Mouse (Mus musculus): ENCODE data around the gene Sik3. TPM values are rescaled to one million over a fixed set of nuclear protein-coding genes. Genes with fewer than 3 reads are reported as not detected.

Gene Sik3
- total RNA-seq, 1 experiment from 2014 or later = 25.1 TPM

DNA sequence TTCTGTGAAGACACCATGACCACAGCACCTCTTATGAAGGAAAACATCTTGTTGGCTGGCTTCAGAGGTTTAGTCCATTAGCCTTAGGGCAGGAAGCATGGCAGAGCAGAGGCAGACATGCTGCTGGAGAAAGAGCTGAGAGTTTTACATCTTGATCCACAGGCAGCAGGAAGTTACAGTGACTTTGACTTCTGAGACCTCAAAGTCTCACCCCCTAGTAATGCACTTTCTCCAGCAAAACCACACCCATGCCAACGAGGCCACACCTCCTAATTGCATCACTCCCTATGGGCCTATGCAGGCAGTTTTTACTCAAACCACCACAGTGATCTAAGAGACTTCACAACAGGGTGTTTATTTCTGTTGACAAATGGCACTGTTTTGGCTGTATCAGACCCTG lies 162.7 kb downstream of the Sik3 start:
- ATAC-seq (replicated peaks; ENCODE audit: low read depth, poor library complexity, severe bottlenecking) = peak; percentile 95

DNA sequence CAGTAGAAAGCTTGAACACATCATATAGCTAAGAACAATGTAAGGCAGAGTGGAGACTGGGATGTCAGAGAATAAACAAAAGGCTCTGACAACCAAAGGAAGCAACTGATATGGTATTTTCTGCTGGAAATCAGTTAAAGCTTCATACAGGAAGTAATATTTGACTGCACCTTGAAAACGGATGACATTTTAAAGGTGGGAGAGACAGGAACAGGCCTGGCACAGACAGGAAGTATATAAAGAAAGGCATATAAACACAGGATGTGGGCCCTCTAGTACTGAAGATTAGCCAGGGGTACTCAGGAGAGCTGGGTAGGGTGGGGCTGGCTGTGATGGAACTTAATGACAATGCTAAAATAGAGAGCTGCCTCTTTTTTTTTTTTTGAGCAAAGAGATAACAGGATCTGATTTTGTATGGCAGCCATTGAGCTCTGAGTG lies 163.3 kb downstream of the Sik3 start:
- ATAC-seq (replicated peaks; ENCODE audit: low read depth, poor library complexity, severe bottlenecking) = peak; percentile 37

DNA sequence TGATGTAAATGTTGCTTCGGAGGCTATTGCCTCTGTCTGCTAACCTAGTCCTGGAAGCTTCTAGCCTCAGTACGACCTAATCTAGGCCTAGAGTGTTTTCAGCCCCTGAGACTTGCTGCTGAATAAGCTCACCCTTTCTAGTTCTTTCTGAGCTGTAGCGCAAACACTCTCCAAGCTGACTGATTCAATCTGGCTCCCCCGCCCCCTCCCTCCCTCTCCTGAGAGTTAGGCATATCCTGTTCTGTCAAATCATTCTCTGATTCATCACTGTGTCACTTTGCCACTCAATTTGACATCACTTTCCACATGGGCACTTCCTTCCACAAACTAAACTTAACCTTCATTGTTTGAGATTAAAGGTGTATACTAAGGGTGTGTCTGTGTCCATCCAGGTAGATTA lies 164.0 kb downstream of the Sik3 start:
- ATAC-seq (replicated peaks; ENCODE audit: low read depth, poor library complexity, severe bottlenecking) = no peak

DNA sequence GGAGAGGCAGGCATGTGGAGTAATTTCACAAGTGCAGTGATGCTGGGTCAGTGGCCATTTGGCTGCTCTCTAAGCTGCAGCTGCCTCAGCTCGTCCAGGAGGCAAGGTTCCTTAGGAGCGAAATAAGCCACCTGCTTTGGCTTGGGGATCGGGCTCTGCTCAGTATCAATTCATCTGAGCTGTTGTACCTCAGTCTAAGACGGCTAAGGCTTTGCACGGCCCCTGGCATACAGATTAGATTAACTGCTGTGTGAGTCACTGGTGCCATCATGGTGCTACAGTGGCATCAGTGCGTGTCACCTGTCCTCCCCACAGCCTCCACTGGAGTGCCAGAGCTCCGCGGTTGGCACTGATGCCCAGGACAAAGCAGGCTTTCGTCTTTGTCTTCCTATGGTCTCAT lies 166.0 kb downstream of the Sik3 start:
- no peak for ATAC-seq (replicated peaks; ENCODE audit: low read depth, poor library complexity, severe bottlenecking)

DNA sequence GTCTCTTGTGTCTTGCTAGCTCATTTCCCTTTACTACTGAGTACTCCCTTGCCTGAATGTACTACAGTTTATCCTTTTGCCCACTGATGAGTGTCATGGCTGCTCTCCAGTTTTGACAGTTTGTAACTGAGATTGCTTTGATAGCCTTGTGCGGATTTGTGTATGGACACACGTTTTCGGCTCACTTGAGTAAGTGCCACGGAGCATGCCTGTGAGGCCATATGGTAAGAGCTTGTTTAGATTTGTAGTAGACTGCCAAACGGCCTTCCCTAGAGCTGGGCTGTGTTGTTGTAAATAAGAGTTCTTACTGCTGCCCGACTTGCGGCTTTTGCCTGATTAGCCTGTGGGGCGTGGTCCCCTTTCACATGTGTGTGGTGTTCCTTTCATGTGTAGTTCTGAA lies 168.7 kb downstream of the Sik3 start:
- ATAC-seq (replicated peaks; ENCODE audit: low read depth, poor library complexity, severe bottlenecking) = no peak

DNA sequence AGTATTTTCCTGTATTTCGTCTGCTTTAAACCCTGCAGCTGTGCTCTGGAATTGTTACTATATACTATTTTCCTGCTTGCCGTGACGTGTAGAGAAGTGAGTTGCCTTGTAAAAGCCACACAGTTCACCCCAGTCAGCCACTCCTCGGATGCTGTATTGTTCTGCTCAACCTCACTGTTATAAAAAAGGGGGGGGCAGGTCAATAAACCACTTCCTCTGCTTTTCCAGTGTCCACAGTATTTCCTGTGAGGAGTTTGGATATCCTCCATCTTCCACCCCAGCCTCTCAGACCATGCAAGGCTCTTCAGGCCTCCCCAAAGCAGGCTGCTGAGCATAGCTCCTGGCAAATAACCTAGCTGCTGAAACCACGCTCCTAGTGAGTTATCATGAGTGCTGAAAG lies 171.9 kb downstream of the Sik3 start:
- no peak for ATAC-seq (replicated peaks; ENCODE audit: low read depth, poor library complexity, severe bottlenecking)

DNA sequence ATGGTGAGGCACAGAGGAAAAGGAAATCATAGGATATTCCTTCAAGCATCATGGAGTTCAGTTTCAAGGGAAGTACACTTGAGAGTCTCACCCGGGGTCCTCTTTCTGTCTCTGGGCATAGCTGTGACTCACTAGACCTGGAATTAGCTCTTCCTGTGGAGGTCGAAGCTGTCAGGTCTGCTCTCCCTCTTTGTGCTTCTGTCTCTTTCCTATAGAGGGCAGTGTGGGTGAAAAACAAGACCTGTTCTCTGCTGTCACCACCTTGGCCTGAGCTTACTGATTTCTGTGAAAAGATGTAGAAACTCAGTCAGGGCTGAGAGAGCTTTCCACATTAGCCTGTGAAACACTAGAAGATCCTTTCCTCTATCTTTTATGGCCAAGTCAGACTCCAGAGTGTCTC lies 172.6 kb downstream of the Sik3 start:
- ATAC-seq (replicated peaks; ENCODE audit: low read depth, poor library complexity, severe bottlenecking) = peak; percentile 83

DNA sequence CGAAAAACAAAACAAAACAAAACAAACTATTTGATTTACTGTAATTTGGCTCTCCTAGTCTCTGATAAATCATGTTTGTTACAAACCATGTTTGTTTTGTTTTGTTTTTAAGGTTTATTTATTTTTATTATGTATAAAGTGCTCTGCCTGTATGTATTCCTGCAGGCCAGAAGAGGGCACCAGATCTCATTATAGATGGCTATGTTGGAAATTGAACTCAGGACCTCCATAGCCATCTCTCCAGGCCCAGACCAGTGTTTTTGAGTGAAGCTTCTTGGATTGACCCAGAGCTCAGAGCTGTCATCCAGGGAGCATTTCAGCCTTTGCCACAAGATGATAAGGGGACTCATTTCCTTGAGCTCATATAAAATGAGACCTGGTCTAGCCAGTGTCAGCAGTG lies 173.8 kb downstream of the Sik3 start:
- no peak for ATAC-seq (replicated peaks; ENCODE audit: low read depth, poor library complexity, severe bottlenecking)

DNA sequence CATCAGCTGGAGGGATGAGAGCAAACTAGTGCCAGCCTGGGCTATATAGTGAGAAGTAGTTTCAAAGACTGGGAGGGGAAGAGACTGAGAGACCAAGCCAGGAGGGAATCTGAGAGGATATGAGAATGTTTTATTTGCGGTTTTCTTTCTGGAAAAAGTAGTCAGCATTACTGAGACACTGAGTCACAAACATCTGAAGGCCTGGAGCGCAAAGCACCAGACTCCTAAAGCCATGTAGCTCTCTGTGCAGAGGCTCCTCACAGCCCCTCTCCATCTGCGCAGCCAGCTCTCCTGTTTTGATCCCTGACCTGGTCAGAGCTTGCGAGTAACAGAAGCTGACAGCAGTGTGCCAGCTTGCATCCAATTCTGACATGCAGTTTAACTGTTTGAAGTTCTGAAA lies 175.8 kb downstream of the Sik3 start:
- ATAC-seq (replicated peaks; ENCODE audit: low read depth, poor library complexity, severe bottlenecking) = no peak

DNA sequence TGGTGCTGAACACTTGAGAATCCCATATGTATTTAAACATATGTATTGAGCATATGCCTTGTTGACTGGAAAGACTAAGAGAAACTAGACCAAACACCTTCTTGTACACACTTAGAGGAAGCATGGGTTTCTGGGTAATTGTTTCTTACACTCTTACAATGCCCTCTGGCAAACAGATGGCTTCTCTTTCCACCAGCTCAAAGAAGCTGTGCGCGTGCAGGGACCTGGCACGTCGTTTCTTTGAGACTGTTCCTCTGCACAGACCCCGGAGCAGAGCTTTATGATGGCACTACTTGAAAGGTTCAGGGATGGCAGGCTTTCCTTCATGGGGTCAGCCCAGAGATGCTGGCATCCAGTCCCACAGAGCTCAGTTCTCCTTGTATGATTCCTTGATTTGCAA lies 176.3 kb downstream of the Sik3 start:
- no peak for ATAC-seq (replicated peaks; ENCODE audit: low read depth, poor library complexity, severe bottlenecking)

DNA sequence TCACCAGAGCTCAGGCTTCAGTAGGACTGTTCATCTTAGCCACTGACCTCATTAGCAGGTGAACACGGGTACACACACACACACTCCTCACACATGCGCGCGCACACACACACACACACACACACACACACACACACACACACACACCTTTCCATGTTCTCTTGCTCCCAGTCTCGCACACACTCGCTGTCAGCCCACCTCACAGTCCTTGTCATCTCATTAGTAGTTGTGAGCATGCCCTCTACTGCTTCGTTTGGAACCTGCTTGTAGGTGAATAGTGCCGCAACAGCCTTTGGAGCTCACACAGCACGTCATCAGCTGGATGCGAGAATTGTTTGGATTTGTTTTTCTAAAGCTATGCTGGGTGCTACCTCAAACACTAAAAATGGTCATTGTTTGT lies 176.8 kb downstream of the Sik3 start:
- no peak for ATAC-seq (replicated peaks; ENCODE audit: low read depth, poor library complexity, severe bottlenecking)

DNA sequence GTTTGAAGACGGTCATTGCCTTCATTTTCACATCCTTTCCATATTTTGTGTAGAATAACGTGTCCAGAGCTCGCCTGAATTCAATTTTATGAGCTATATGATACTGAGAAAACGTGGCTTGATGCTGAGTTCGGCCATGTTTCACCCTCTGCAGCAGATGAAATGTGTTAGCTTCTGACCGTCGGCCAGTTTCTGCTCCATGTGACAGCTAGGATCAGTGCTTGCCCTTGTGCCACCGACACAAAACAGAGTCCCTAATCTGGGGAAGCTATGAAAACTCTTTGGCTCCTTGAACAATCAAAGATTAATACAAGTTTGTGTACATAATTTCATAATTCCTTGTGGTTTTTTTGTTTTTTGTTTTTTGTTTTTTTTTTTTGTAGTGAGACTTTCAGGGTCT lies 178.6 kb downstream of the Sik3 start:
- ATAC-seq (replicated peaks; ENCODE audit: low read depth, poor library complexity, severe bottlenecking) = no peak

DNA sequence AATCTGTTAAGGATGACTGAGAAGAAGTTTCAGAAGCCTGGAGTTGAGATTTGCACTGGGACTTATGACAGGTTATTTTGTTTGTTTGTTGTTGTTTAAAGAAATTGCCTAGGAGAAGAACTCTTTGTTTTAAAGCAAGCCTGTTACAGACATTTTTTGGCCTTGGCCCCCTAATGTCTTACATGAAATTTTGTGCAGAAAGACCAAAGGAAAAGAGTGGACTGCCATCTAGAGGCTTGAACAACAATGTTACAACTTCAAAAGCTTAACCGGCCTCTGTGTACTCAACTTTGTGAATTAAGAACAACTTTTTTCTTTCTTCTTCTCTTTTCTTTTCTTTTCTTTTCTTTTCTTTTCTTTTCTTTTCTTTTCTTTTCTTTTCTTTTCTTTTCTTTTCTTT lies 179.0 kb downstream of the Sik3 start:
- 0 out of 2 replicates have a peak, but pooled peaks have one; percentile 58 for ATAC-seq (replicated peaks; ENCODE audit: low read depth, poor library complexity, severe bottlenecking)

DNA sequence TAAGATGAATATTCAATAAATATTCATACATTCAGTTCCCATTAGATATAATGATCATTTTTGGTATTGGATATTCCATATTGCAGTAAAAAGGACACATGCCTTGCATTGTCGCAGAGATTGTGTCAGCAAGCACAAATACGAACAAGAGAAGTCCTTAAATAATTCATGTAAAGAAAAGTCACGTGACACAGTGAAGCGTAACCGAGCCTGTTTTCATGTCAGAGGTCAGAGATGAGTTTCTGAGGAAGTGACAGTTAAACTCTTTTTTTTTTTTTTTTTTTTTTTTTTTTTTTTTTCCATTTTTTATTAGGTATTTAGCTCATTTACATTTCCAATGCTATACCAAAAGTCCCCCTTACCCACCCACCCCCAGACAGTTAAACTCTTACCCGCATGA lies 180.0 kb downstream of the Sik3 start:
- no peak for ATAC-seq (replicated peaks; ENCODE audit: low read depth, poor library complexity, severe bottlenecking)

DNA sequence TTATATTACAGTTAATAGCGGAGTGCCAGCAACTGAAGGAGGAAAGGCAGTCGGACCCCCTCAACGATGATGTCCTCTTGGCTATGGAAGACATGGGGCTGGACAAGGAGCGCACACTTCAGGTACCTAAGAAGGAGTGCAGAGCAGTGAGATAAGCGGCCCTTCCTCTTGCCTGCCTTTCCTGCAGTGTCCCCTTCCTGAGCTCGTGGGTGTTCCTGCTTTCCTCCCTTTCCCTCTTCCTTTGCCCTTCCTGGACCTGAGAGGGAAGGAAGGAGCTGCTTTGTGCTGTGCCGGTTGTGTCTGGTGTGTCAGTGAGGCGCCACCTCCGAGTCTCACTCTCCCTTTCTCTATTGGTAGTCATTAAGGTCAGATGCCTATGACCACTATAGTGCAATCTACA lies 182.2 kb downstream of the Sik3 start:
- no peak for ATAC-seq (replicated peaks; ENCODE audit: low read depth, poor library complexity, severe bottlenecking)

DNA sequence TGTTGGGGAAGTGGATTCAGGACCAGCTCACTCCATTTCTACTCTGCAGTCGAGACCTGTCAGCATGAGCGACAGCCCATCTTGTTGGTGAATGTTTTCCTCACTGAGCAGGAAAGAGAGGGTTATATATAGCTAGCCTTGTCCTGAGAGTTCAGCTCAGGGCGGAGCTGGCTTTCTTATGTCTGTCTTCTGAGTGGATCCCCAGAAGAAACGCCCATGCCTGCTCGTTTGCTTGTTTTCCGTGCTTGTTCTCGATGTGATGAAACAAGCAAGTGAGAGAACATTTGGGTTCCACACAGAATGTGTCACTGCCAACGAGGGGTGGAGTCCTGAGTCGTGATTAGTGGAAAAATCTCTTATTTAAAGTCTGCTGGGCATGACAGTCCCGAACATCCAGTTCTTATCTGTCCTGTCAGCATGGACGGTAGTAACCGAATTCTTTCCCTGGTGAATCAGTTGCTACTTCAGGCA lies 184.1 kb downstream of the Sik3 start:
- ATAC-seq (replicated peaks; ENCODE audit: low read depth, poor library complexity, severe bottlenecking) = no peak

DNA sequence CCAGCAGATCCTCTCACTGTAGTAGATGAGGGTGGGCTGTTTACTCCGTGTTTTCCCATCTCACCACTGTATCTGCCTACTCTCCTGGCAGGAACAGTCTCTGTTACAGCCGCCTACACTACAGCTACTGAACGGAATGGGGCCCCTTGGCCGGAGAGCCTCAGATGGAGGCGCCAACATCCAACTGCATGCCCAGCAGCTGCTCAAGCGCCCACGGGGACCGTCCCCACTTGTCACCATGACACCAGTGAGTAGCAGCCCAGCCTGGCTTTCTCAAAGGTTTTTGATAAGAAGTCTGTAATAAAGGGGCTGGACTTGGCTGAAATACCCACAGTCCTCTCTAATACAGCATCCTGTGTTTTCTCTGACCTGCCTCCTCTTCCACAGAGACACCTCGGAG lies 185.8 kb downstream of the Sik3 start:
- ATAC-seq (replicated peaks; ENCODE audit: low read depth, poor library complexity, severe bottlenecking) = no peak

DNA sequence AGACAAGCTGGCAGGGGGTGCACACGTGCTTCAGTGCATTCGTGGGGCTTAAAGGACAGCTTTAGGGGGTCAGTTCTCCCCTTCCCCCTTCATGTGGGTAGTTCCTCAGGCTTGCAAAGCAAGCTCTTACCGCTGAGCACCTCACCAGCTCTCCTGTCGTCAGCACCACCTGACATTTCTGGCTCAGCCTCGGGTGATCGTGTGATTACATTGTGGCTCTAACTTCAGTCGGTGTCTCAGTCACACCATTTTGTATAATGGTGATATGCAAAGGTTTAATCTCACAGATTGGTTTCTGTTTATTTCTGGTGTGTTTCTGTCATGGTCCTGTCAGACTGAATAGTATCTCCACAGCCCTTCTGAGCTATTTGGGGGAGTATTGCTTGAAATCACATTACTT lies 186.3 kb downstream of the Sik3 start:
- ATAC-seq (replicated peaks; ENCODE audit: low read depth, poor library complexity, severe bottlenecking) = no peak

DNA sequence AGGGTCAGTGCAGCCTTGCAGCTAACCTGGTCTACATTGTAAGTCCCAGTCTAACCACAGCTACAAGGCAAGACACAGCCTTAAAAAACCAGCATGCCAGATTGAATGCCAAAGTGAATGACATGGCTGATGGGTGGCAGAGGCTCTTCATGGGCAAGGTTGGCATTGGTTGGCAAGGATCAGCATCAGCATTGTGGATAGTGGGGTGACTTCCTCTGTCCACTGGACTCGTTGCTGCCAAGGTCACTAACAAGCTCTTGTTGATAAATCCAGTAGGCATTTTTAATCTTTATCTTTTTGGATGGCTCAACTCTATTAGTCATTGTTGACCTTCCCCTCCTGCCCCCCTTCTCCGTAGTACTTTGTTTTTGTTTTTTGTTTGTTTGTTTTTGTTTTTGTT lies 187.0 kb downstream of the Sik3 start:
- ATAC-seq (replicated peaks; ENCODE audit: low read depth, poor library complexity, severe bottlenecking) = no peak

DNA sequence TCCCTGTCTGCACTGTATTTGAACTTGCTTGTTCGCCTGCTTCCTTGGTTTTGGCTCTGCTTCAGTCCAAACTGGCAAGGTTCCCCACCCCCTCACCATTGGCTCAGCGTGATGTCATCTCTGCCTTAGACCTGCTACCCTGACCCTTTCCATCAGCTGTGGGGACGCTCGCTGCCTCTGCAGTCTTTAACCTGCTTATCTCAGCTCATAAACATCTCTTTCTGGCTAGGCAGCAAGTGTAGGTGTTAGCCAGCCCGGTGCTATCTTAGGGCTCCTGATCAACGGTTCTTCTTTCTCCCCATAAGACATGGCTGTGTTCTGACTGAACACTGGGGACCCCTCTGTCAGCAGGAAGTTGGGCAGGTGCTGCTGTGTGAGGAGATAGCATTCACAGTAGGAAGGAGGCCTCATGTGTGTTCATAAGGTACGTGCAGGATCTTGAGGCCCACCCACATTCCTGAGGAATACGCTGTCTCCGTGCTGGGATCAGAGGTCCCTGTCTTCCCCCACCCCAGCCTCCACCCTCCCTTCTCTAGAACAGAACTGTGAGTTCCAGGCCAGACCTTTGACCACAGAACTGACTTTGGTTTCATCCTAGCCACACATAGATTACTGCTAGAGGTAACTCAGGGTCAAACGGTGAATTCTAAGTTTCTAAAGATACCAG lies 194.3 kb downstream of the Sik3 start:
- peak; percentile 41 for ATAC-seq (replicated peaks; ENCODE audit: low read depth, poor library complexity, severe bottlenecking)

DNA sequence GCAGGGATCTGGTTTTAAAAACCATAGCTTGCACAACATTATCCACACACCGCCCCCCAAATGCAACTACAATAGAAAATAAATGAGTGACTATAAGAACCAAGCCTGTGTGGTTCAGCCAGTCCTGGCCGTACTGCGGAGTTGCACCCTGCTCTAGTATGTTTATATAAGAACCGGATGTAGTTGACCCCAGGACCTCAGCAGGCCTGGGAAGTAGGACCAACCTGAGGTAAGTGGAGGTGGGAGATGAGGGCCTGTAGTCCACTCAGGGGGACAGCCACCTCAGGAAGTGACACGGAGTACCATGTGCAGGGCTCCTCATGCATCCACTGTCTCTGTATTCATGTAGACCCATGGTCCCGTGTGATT lies 194.9 kb downstream of the Sik3 start:
- no peak for ATAC-seq (replicated peaks; ENCODE audit: low read depth, poor library complexity, severe bottlenecking)

DNA sequence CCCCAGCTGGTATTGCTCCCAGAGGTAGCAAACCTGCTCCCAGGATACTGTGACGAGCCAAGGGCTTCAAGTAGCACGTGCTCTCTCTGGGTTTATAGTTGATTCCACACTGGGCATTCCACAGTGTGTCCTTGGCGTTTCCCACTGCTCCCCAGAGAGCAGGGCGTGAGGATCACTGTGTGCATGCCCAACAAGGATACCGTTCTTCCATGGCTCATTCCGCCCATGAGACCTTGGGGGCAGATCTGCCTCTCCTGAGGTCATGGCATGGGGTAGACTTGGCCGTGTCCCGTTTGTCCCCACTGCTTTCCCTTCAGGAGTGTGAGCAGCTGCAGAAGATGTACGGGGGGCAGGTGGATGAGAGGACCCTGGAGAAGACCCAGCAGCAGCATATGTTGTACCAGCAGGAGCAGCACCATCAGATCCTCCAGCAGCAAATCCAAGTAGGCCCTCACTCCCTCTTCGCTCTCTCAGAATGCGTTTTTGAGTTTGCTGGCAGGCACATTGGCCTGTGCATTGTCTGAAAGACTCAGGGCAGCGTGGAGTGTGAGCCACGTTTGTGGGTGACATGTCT lies 195.9 kb downstream of the Sik3 start:
- no peak for ATAC-seq (replicated peaks; ENCODE audit: low read depth, poor library complexity, severe bottlenecking)
